Mouse (Mus musculus) adrenal gland, adult (tissue): ENCODE results near the gene Slc17a5.

Experiments used
- DNase-seq, 2 experiments: peaks; one replicate each; pipeline ENCODE4 v3.0.0; 2022 to 2023; ENCODE audit warnings: low spot score in 1 of 2; ENCODE audit not compliant: inconsistent age in 2 of 2

Gene Slc17a5

DNA sequence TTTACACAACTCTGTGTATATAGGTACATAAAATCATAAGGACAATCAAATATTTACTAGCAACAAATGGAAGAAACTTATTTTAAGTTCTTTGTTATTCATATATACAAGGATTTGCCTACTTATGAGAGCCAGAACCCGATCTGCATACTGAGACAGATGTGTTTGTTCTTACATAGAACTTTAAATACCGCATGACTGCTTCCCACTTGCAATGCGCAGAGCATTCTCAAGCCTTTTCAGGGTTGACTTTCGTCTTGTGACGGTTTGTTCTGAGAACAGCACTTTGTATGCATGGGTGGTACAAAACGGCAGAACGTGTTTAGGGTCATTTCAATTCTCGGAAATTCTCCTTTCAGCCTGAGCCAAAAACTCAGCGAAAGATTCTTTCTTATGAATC lies 17.9 kb downstream of the Slc17a5 start:
- DNase-seq = no peak

DNA sequence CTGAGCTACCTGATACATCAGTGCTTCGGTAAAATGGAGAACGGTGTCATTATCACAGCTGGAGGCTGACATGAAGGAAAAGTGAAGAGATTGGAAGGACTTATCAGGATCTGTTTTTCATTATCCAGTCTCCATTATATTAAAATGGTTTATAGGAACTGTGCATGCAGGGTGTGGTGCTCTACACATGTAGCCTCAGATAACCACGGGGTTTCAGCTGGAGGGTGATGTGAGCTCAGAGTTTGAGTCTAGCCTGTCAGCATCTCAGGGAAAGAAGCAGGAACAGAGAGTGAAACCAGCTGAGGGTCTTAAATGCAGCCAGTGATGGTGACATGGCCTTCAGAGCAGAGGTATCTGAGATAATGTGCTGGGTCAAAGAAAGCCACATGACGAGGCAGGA lies 28.4 kb downstream of the Slc17a5 start:
- no peak for DNase-seq

GRCm38 (mm10) chr9:78558586-78559214 lies 29.1 kb downstream of the Slc17a5 start:
- peak; percentile 61 to 67 for DNase-seq

GRCm38 (mm10) chr9:78557041-78557440 lies 30.8 kb downstream of the Slc17a5 start:
- DNase-seq = no peak

DNA sequence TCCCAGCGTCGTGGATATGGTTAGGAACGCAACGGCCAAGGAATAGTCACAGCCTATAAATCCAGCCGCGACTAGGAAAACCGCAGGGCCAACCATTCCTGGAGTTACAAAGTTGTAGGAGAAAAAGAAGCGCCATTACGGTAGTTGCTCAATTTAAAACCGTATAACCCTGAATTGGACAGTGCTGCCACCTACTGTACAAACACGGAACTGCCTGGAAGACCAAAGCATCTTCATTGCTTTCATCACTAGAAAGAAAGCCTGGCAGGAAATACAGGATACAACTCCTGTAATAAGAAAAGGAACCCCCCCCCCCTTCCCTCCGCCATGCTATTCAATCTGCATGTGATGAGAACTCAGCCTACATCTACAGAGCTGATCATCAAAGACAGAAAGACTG lies 34.9 kb downstream of the Slc17a5 start:
- peak; percentile 73 to 94 for DNase-seq

GRCm38 (mm10) chr9:78551761-78552160 lies 36.1 kb downstream of the Slc17a5 start:
- DNase-seq = no peak

GRCm38 (mm10) chr9:78547742-78548141 lies 40.1 kb downstream of the Slc17a5 start:
- no peak for DNase-seq

DNA sequence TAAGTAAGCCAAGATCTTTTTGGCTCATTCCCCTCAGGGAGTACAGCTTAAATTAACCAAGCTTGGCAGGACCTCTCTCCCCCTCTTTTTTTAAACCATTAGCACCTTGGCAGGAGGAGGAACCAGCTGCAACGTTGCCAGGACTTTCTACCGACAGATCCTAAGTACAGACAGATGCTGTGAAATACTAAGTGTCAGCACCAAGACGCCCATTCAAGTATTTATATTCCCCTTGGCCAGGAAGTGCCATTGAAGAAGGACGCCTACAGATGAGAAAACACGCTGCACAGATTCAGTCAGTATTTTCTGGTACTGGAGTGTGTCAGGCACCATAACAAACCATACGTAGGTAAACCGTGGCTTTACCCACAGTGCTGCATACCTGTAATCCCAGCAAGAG lies 40.9 kb downstream of the Slc17a5 start:
- DNase-seq = no peak

GRCm38 (mm10) chr9:78541758-78542157 lies 46.1 kb downstream of the Slc17a5 start:
- DNase-seq = no peak

- no peak for DNase-seq
Observed at GRCm38 (mm10) chr9:78538421-78538820, 49.4 kb downstream of the Slc17a5 start.

DNA sequence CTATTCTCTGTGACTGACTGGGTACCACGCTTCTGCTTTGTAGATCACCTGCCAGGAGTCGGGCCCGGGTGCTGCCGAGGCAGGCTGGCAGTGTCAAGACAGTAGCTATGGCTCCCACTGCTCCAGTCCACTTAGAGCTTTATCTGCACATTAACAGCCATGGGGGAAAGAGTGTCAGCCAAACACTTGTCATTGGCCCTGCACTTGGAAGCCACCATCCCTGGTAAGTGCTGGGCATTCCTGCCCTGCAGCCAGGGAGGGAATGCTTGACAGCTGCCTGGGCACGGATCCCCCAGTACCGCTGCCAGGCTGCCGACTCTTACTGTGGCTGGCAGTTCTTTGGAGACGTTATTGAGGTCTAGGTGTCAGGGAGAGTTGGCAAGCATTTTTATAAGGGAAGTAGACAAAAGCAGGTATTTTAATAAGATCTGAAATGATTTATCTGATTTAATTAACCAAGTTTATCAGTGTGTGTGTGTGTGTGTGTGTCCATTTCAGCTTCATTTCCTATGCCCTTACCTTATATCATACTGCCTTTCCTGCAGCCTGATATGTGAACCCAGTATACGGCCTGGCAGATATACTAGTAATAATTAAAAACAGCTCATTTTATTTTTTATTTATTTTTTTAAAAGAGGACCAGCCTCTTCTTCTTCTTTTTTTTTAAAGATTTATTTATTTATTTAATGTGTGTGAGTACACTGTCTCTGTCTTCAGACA lies 50.5 kb downstream of the Slc17a5 start:
- DNase-seq = peak in 1 of 2 experiments; percentile 24

GRCm38 (mm10) chr9:78534606-78535005 lies 53.2 kb downstream of the Slc17a5 start:
- DNase-seq = peak in 1 of 2 experiments; percentile 16

- DNase-seq = peak in 1 of 2 experiments; percentile 52
Observed at GRCm38 (mm10) chr9:78533296-78533935, 54.4 kb downstream of the Slc17a5 start.

- DNase-seq = peak in 1 of 2 experiments; percentile 22
Observed at GRCm38 (mm10) chr9:78532341-78532819, 55.5 kb downstream of the Slc17a5 start.

- peak in 1 of 2 experiments; percentile 22 for DNase-seq
Observed at GRCm38 (mm10) chr9:78531816-78532215, 56.0 kb downstream of the Slc17a5 start.

DNA sequence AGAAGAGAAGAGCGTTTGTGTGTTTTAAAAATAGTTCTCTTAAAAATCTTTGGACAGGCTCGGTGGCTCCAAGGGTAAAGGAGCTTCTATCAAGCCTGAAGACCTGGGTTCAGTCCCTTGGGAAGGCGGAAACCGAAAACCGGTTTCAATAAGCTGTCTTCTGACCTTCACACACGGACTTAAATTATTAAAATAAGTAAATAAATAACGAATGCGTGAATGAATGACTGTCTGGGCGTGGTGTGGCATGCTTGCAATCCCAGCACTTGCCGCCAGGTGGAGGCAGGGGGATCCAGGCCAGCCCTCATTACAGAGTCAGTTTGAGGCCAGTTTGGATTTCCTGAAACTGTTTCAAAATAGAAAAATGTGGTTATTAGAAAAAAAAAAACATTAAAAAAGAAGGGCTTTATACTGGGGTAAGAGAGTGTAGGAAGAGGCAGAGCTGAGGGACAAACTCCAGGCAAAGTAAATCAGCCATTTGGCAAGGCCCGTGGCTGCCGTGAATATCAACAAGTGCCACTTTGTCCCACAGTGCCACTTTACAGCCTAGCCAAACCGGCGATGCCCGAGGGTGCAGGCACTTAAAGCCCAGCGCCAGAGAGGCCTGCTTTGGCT lies 60.0 kb downstream of the Slc17a5 start:
- peak; percentile 83 to 96 for DNase-seq

DNA sequence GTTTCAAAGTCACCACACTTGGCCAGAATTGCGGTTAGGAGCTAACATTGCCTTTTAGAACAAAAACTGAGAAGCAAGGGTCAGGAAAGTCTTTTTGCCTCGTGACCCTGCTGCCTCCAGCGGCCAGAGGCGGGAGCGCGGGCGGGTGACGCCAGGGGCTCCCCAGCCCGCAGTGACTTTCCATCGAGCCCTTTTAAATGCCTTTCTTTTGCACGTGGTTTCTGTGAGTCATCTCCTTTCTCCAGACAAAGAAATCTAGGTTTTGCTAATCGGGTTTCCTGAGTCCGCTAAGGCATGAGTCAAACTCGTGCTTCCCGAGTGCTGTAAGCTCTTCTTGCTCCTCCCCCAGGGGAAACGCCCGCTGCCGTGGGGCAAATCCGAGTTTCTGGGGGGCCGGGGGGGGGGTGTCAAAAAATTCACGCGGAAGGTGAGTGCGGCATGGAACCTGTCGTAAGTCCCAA lies 60.5 kb downstream of the Slc17a5 start:
- DNase-seq = peak; percentile 90 to 96

DNA sequence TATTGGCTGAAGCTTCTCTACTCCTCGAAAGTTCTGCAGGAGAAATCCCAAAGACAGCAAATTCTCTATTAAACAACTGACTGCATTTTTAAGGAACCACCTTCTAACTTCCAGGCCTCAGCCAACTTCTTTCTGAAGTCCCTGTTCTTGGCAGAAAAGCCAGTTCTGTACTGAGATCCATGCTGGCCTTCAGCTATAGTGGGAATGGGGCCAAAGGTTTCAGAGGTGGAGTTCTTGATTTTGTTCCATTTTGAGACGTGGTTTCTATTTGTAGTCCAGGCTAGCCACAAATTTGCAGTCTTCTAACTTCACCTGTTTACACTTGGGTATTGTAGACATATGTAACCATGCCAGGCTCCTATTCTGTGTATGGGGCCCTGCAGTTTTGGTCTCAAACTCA lies 61.6 kb downstream of the Slc17a5 start:
- peak; percentile 46 to 76 for DNase-seq

- peak; percentile 26 to 39 for DNase-seq
Observed at GRCm38 (mm10) chr9:78525451-78526135, 62.2 kb downstream of the Slc17a5 start.

DNA sequence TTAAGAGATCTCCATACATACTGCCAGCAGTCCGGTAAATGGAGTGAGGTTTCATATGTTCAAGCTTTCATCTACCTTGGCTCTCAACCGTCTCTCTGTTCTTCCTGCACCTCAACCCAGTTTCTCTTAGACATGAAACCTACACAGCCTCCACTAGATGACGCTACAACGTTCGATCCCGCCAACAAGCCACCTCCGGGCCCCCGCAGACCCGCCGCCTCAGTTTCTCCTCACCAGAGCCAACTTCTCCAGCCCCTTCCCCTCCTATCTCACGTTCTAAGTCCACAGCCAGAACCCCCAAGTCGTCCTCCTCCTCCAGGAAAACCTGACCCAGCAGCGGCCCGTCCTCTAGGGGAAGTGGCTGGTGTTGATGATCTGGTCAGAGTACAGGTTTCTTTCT lies 66.2 kb downstream of the Slc17a5 start:
- peak; percentile 42 to 83 for DNase-seq
